ENCODE assay signal across 15 mouse cellular contexts in the genomic region with DNA sequence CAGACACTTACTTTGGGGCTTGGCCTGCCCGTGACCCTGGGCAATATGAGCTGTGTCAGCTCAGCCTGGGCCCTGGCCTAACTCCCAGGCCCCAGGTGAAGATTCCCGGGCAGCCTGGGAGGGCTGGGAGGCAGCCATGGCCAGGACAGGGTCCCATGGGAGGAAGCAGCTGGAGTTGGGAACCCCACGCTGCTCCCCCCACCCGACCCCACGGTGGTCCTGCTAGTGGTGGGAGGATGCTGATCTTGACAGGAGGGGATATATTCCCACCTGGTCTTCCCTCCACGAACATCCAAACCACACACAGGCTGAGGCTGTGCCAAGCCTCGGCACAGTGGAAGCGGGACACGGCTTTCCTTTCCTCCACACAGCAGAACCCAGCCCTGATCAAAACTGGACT. TPM values are rescaled to one million over a fixed set of nuclear protein-coding genes. Genes with fewer than 3 reads are reported as not detected.
DNase-seq lines count a peak whose midpoint lies in the region; ATAC-seq and TF ChIP-seq lines count a peak whose summit lies in the region.
"Had no signal": no experiment of that assay in that cellular context is flagged by ENCODE, and none has a peak within 500 bp of the region (broad histone marks: within the 10 kb centered on the region; RNA-seq: fewer than 3 reads in every experiment).

No protein-coding gene starts in this region.

- H3K4me1 ChIP-seq in intestine, embryonic 15.5 days (replicated peaks): peaks cover 13% of the 10 kb centered on the region
- no peaks in the 10 kb centered on the region for H3K4me1 ChIP-seq in intestine, postnatal 0 days (replicated peaks; ENCODE audit: control insufficient read depth, insufficient read depth, low read length)
- H3K4me1 ChIP-seq: neural tube, embryonic 13.5 days had no signal

- H3K9me3 ChIP-seq in intestine, embryonic 15.5 days: no peaks in the 10 kb centered on the region
- no peaks in the 10 kb centered on the region for H3K9me3 ChIP-seq in intestine, postnatal 0 days (ENCODE audit: control insufficient read depth)
- H3K9me3 ChIP-seq: hindbrain, embryonic 13.5 days; neural tube, embryonic 13.5 days had no signal

- 57% methylated on average over 8 of the region's 9 CpGs for WGBS in intestine, embryonic 15.5 days
- 70% methylated on average over 9 of the region's 9 CpGs for WGBS in intestine, postnatal 0 days

- H3K4me3 ChIP-seq in intestine, embryonic 15.5 days (replicated peaks): no peak overlapping the region
- H3K4me3 ChIP-seq in intestine, postnatal 0 days (ENCODE audit: low read depth, low read length): no peak overlapping the region
- H3K4me3 ChIP-seq: hindbrain, embryonic 13.5 days; neural tube, embryonic 13.5 days had no signal

- intact Hi-C loops in left cerebral cortex, postnatal 36 days (cut with DNase I): no loop called here

- 0 out of 2 replicates have a peak overlapping the region, but pooled peaks have one; percentile 17 for H3K27ac ChIP-seq in intestine, embryonic 15.5 days
- H3K27ac ChIP-seq in intestine, postnatal 0 days (ENCODE audit: low read depth, low read length): no peak overlapping the region
- H3K27ac ChIP-seq: hindbrain, embryonic 13.5 days; liver, embryonic 14.5 days; neural tube, embryonic 13.5 days had no signal

- H3K27me3 ChIP-seq in intestine, embryonic 15.5 days (replicated peaks): no peaks in the 10 kb centered on the region
- H3K27me3 ChIP-seq in intestine, postnatal 0 days (replicated peaks; ENCODE audit: control insufficient read depth, insufficient read depth, low read length): no peaks in the 10 kb centered on the region
- H3K27me3 ChIP-seq: hindbrain, embryonic 13.5 days; neural tube, embryonic 13.5 days had no signal

- no peak overlapping the region for H3K9ac ChIP-seq in intestine, embryonic 15.5 days
- no peak overlapping the region for H3K9ac ChIP-seq in intestine, postnatal 0 days (ENCODE audit: low read depth, low read length)
- H3K9ac ChIP-seq: forebrain, postnatal 0 days; hindbrain, embryonic 13.5 days; liver, embryonic 14.5 days; neural tube, embryonic 13.5 days had no signal

- ATAC-seq in intestine, embryonic 15.5 days: no peak
- no peak for ATAC-seq in intestine, postnatal 0 days
- peak; percentile 29 for ATAC-seq in CD4-positive, CD25-positive, alpha-beta regulatory T cell, adult 4 months
- peak; percentile 26 for ATAC-seq in inflammation-experienced regulatory T-cells, adult 6 months
- ATAC-seq: forebrain, postnatal 0 days had no signal

- H3K4me2 ChIP-seq in intestine, embryonic 15.5 days (replicated peaks): no peak overlapping the region
- no peak overlapping the region for H3K4me2 ChIP-seq in intestine, postnatal 0 days (replicated peaks; ENCODE audit: low read depth)
- H3K4me2 ChIP-seq: hindbrain, embryonic 13.5 days; neural tube, embryonic 13.5 days had no signal

- peak; percentile 9 to 39 for DNase-seq in gastrocnemius, adult 8-10 months (ENCODE audit: low spot score in 2 of 2)
- DNase-seq in gastrocnemius, postnatal 4 days (ENCODE audit: low spot score in 2 of 2): no peak
- no peak for DNase-seq in left cerebral cortex, postnatal 36 days (ENCODE audit: low spot score in 2 of 2)
- DNase-seq in cerebellum, postnatal 14 days: no peak
- DNase-seq: cerebellum, adult 11 months; forebrain, postnatal 0 days; spleen, adult 18-20 months had no signal

- no peaks in the 10 kb centered on the region for H3K36me3 ChIP-seq in intestine, embryonic 15.5 days
- H3K36me3 ChIP-seq in intestine, postnatal 0 days (ENCODE audit: control insufficient read depth, insufficient read depth): no peaks in the 10 kb centered on the region
- H3K36me3 ChIP-seq: hindbrain, embryonic 13.5 days; neural tube, embryonic 13.5 days had no signal

- no peak for TF ChIP-seq CTCF in intestine, postnatal 0 days (IDR thresholded peaks at IDR 0.05; ENCODE audit: low read depth)

RNA-seq across cellular contexts. Expression of a gene that starts 38.8 kb away (rescaled TPM):
- total RNA-seq in gastrocnemius, adult 8-10 months (2022): 1 to 10 TPM in 3 of 4 experiments, under 1 TPM in 1; 0.46 to 1.8 (median 1.5) TPM
- total RNA-seq in gastrocnemius, postnatal 4 days (2021): 1 to 10 TPM; 8.9 to 9.8 TPM
- polyA plus RNA-seq in intestine, embryonic 15.5 days (2015; fragmentation: Nextera tagmentation; extraction: Ambion mirVana): 9.5 and 9.6 TPM in 2 replicates
- 3.1 and 3.2 TPM in 2 replicates for polyA plus RNA-seq in intestine, postnatal 0 days (2015; fragmentation: Nextera tagmentation; extraction: Ambion mirVana)
- 1 to 10 TPM; 4.9 to 9.7 TPM for polyA plus RNA-seq in CD4-positive, CD25-positive, alpha-beta regulatory T cell, adult 4 months (2017; shearing (Covaris generic))
- polyA plus RNA-seq in inflammation-experienced regulatory T-cells, adult 6 months (2017; shearing (Covaris generic)): 1 to 10 TPM in 2 of 3 experiments, not detected in 1; 6.3 to 7.3 TPM
- total RNA-seq in left cerebral cortex, postnatal 36 days (2021): 10 to 100 TPM in 1 of 2 experiments, 1 to 10 TPM in 1; 7.4 to 10.8 TPM

RNA-seq across cellular contexts. Expression of a gene that starts 44.3 kb away (rescaled TPM):
- not detected for total RNA-seq in gastrocnemius, adult 8-10 months (2022)
- under 1 TPM; 0.20 to 0.36 TPM for total RNA-seq in gastrocnemius, postnatal 4 days (2021)
- 3.9 and 5.4 TPM in 2 replicates for polyA plus RNA-seq in intestine, embryonic 15.5 days (2015; fragmentation: Nextera tagmentation; extraction: Ambion mirVana)
- polyA plus RNA-seq in intestine, postnatal 0 days (2015; fragmentation: Nextera tagmentation; extraction: Ambion mirVana): 0.65 and 0.84 TPM in 2 replicates
- not detected for polyA plus RNA-seq in CD4-positive, CD25-positive, alpha-beta regulatory T cell, adult 4 months (2017; shearing (Covaris generic))
- under 1 TPM in 1 of 3 experiments, not detected in 2; 0.22 TPM for polyA plus RNA-seq in inflammation-experienced regulatory T-cells, adult 6 months (2017; shearing (Covaris generic))
- under 1 TPM; 0.41 to 0.44 TPM for total RNA-seq in left cerebral cortex, postnatal 36 days (2021)
- total RNA-seq: common myeloid progenitor, adult 5-6 weeks had no signal
- polyA plus RNA-seq: liver, embryonic 14.5 days had no signal

Comparison
In these comparisons a context has a peak if more than half of its experiments do, and no peak if none do; other contexts are left out.
1. DNase-seq: peak in gastrocnemius, adult 8-10 months (2 of 2); none in gastrocnemius, postnatal 4 days (0 of 2), left cerebral cortex, postnatal 36 days (0 of 2) and cerebellum, postnatal 14 days (0 of 2).
2. ATAC-seq: peak in CD4-positive, CD25-positive, alpha-beta regulatory T cell, adult 4 months (single experiment) and inflammation-experienced regulatory T-cells, adult 6 months (single experiment); none in intestine, embryonic 15.5 days (single experiment) and intestine, postnatal 0 days (single experiment).